Mouse (Mus musculus) brain, embryonic 14.5 days (tissue): ENCODE measurements at regions not wholly inside any gene's neighbourhood (a gene's known extent, or its start where the extent isn't known, plus 50 kb on each side); places are given as distances from the start of the nearest gene placed in this dataset.

ENCODE experiments used
- CTCF ChIP-seq: fragments of 200-500 bp; IDR thresholded peaks from 2 replicates; pipeline ENCODE4 v1.5.1; 2012; ENCODE audit warnings: inconsistent platforms, mild to moderate bottlenecking, moderate library complexity, borderline replicate concordance; ENCODE audit not compliant: insufficient read depth, insufficient read length; ENCODE audit errors: extremely low read depth
- POLR2A ChIP-seq: fragments of 200-500 bp; IDR thresholded peaks from 2 replicates; pipeline ENCODE4 v1.6.1; 2012; ENCODE audit warnings: mild to moderate bottlenecking, inconsistent platforms, borderline replicate concordance; ENCODE audit not compliant: poor library complexity, insufficient read depth, insufficient read length, severe bottlenecking; ENCODE audit errors: extremely low read depth

DNA sequence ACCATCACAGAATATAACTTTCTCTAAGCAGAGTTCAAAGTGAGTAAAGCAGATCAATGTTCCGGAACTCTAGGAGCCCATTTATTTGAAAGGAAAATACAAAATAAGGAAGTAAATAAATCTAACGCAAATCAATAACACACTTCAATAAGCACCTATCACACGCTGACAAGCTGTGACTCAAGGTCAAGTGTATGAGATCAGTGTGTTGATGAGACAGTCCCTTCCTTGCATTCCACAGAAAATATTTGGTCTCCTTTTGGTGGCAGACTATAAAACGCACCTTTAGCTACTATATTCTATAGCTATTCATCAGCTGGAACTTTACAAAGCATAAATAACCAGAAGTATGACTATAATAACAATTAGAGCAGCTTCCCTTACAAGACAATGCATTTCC, 286.5 kb downstream of the Rpl36a-ps1 start:
- TF ChIP-seq CTCF (no peak), POLR2A (no peak)
